Mouse (Mus musculus) liver, postnatal 0 days (tissue): ENCODE measurements around the gene Gde1. TPM values are rescaled to one million over a fixed set of nuclear protein-coding genes. Genes with fewer than 3 reads are reported as not detected.
A peak's percentile ranks its signal among the peaks of the same experiment; 100 is the strongest.

Experiments used
- ATAC-seq: fragments of 200-750 bp; cut with Nextera tagmentation; 2 replicates; pipeline ENCODE4 v1.8.0; 2017; ENCODE audit warnings: mild to moderate bottlenecking, moderate library complexity
- DNase-seq: peaks from one replicate; pipeline ENCODE4 v3.0.0-alpha.2; 2016
- H3K27ac ChIP-seq: fragments of 300-500 bp; sonication (generic); 2 replicates; pipeline ENCODE4 v1.5.1; 2014; ENCODE audit warnings: antibody characterized with exemption, moderate library complexity, mild to moderate bottlenecking, low read depth
- H3K27me3 ChIP-seq: fragments of 300-500 bp; sonication (generic); 2 replicates; pipeline ENCODE4 v1.6.1; 2014; ENCODE audit warnings: low read length, control low read depth, mixed read lengths; ENCODE audit not compliant: insufficient read depth
- H3K36me3 ChIP-seq: fragments of 300-500 bp; sonication (generic); replicated peaks from 2 replicates; pipeline ENCODE4 v1.6.1; 2014; ENCODE audit warnings: mild to moderate bottlenecking, control low read depth, low read length, moderate library complexity, mixed read lengths; ENCODE audit not compliant: insufficient read depth
- H3K4me1 ChIP-seq: fragments of 300-500 bp; sonication (generic); 2 replicates; pipeline ENCODE4 v1.6.1; 2014; ENCODE audit warnings: antibody characterized with exemption, mild to moderate bottlenecking, control low read depth; ENCODE audit not compliant: insufficient read depth
- H3K4me2 ChIP-seq: fragments of 300-500 bp; sonication (generic); 2 replicates; pipeline ENCODE4 v1.6.1; 2014; ENCODE audit warnings: low read depth, mild to moderate bottlenecking, low read length, moderate library complexity, mixed read lengths
- H3K4me3 ChIP-seq: fragments of 300-500 bp; sonication (generic); 2 replicates; pipeline ENCODE4 v1.5.1; 2014; ENCODE audit warnings: low read depth, low read length
- H3K9ac ChIP-seq: fragments of 300-500 bp; sonication (generic); replicated peaks from 2 replicates; pipeline ENCODE4 v1.6.1; 2014; ENCODE audit warnings: mild to moderate bottlenecking, moderate library complexity
- H3K9me3 ChIP-seq: fragments of 300-500 bp; sonication (generic); 2 replicates; pipeline ENCODE4 v1.6.1; 2016; ENCODE audit warnings: mild to moderate bottlenecking, control low read depth, low read length, mixed read lengths
- CTCF ChIP-seq: sonication (generic); IDR thresholded peaks from 2 replicates; pipeline ENCODE4 v1.5.1; 2016; ENCODE audit warnings: antibody characterized with exemption, low read depth
- EP300 ChIP-seq: IDR thresholded peaks from 2 replicates; pipeline ENCODE4 v1.6.1; 2016; ENCODE audit warnings: antibody characterized with exemption, low read depth, mild to moderate bottlenecking
- WGBS: fragments of 180-500 bp; shearing (Covaris S2); extraction: QIAGEN DNeasy Blood & Tissue Kit; methylation state at CpG from one replicate; pipeline ENCODE4 v1.1.7; 2014; ENCODE audit not compliant: insufficient replicate concordance; 5-methylcytosine and 5-hydroxymethylcytosine counted together
- polyA plus RNA-seq: library from polyadenylated mRNA; unstranded; fragments of >200 nt; fragmentation: Nextera tagmentation; extraction: Ambion mirVana; gene quantifications from 2 replicates; pipeline ENCODE4 v1.2.1, GENCODE M21; 2015

Gde1 gene
- polyA plus RNA-seq: 40.1 and 43.1 TPM in 2 replicates

DNA sequence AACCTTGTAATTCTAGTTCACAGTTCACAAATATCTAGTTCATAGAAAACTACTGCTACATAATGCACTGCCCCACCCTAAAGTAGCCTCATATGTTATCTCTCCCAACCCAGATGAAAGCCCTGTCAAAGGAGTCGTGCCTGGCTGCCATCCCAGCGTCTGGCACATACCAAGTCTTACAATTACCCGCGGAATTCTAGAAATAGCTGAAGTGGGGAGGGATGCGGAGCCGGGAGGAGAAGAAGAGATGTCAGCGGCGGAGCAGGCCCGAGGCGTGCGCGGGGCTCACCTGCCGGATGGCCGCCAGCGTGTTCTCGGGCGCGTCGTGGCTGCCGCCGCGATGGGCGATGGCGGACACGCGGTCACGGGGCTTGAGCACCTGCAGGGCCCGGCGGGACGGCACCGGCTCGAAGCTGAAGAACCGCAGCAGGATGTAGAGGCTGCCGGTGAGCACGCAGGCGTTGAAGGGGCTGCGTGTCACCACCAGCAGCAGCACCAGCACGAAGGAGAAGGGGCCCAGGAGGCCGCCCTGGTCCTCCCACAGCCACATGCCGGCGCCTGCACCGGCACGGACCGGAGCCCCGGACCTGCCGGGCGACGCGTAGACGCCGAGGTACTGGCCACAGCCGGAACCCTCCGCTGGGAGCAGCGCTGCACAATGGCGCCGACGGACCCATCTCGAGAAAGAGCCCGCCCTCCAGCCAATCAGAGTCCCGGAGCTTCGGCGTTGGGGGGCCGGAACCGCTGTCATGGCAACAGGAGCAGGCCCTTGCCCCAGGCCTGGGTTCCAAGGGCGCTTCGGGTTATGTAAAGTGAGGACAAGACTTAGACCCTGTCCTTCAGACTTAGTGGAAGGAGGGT is at the start of gene Gde1:
Gene Gde1, minus strand, starts transcription at position 678 of the 861 bp plus-strand sequence.
- Histone ChIP-seq H3K4me3 (peak within 1 kb of the TSS; percentile 95), H3K9ac (peak within 1 kb of the TSS; percentile 93), H3K27ac (peak within 1 kb of the TSS; percentile 95), H3K36me3 (peaks cover 4% of the 10 kb centered on the region; the same call in 1 of the 2 replicates), H3K4me1 (peaks cover 33% of the 10 kb centered on the region), H3K4me2 (peak within 1 kb of the TSS; percentile 93), H3K9me3 (no peaks in the 10 kb centered on the region), H3K27me3 (no peaks in the 10 kb centered on the region)
- under 1% methylated on average over 66 of the region's 66 CpGs for WGBS
- ATAC-seq: peak; percentile 82
- TF ChIP-seq EP300: no peak
- TF ChIP-seq CTCF: no peak
- DNase-seq: peak; percentile 91

GRCm38 (mm10) chr7:118751625-118752024 is 46.0 kb upstream of the Gde1 start:
- no peak overlapping the region for H3K9ac ChIP-seq
- WGBS: 63% methylated on average over 7 of the region's 7 CpGs
- no peaks in the 10 kb centered on the region for H3K9me3 ChIP-seq
- DNase-seq (no peak), ATAC-seq (peak; percentile 43; the same call in 1 of the 2 replicates)
- peak overlapping the region; percentile 8; the same call in 1 of the 2 replicates for H3K27ac ChIP-seq
- H3K36me3 ChIP-seq: peaks cover 69% of the 10 kb centered on the region
- H3K27me3 ChIP-seq: no peaks in the 10 kb centered on the region
- peaks cover 3% of the 10 kb centered on the region; the same call in 1 of the 2 replicates for H3K4me1 ChIP-seq
- peak; percentile 42 for TF ChIP-seq CTCF
- 0 out of 2 replicates have a peak, but pooled peaks have one; percentile 26 for TF ChIP-seq EP300
- H3K4me3 ChIP-seq: no peak overlapping the region
- H3K4me2 ChIP-seq: no peak overlapping the region

DNA sequence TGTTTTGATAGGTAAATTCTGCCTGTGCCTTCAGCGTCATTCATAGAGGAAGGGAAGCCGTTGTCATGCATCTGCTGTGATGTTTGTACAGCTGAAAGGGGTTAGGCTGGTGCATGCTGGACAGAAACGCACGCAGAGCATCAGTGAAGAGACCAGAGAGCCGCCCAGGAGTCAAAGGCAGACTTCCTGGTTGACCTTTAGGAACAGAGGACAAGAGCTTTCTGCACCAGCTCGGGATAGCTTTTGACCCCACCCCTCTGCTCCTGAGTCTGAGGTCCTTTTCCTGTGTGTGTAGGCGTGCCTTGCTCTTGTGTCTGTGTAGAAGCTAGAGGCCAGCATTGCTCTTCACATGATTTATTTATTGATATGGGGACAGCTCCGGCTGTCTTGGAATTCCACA is 44.1 kb upstream of the Gde1 start:
- Histone ChIP-seq H3K4me3 (no peak overlapping the region), H3K9ac (no peak overlapping the region), H3K36me3 (peaks cover 72% of the 10 kb centered on the region), H3K4me2 (no peak overlapping the region), H3K27ac (no peak overlapping the region), H3K4me1 (peaks cover 3% of the 10 kb centered on the region; the same call in 1 of the 2 replicates), H3K27me3 (no peaks in the 10 kb centered on the region), H3K9me3 (no peaks in the 10 kb centered on the region)
- TF ChIP-seq EP300 (no peak), CTCF (no peak)
- DNase-seq (no peak), ATAC-seq (no peak)
- 84% methylated on average over 8 of the region's 8 CpGs for WGBS

DNA sequence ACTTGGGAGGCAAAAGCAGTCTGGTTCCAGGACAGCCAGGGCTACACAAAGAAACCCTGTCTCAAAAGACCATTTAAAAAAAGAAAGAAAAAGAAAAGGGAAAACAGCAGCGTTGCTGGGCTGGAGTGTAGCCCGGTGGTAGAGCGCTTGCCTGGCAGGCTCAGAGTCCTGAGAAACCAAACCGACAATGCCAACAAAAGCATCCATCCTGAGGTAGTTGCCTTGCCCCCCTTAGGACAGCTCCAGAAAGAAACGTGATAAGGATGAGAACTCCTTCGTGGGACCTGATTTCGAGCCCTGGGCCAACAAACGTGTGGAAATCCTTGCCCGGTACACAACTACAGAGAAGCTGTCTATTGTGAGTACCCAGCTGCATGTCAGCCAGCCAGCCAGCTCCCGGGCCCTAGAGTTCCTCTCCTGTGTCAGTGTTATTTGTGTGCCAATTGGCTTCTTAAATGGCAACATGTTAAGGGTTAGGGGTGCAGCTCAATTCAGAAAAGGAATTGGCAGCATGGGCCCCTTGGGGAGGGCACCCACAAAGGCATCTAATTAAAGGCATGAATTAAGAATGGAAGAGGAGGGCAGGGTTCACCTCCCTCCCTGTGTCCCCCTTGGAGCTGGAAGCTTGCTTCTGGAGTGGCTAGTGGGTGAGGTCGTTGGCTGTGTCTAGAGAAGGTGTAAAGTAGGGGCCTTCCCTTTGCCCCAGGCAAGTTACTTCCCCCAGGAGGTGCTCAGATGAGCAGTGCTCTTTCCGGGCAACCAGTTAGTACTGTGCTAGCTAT is 42.5 kb upstream of the Gde1 start:
- 90% methylated on average over 12 of the region's 12 CpGs for WGBS
- ATAC-seq: no peak
- no peak overlapping the region for H3K4me2 ChIP-seq

DNA sequence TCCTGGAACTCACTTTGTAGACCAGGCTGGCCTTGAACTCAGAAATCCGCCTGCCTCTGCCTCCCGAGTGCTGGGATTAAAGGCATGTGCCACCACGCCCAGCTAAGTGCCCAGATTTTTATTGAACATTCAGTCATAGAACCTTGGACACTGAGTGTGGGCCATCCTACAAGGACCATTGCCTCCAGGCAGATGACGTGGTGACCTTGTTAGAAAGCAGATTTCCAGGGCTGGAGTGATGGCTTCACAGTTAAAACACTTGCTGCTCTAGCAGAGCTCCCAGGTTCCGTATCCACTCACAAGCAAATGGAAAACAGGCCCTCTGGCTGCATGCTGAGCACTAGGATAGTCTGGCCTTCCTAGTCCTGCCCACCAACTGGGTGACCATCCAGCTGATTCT is 39.2 kb upstream of the Gde1 start:
- Histone ChIP-seq H3K36me3 (peaks cover 44% of the 10 kb centered on the region), H3K4me1 (peaks cover 13% of the 10 kb centered on the region), H3K27me3 (no peaks in the 10 kb centered on the region), H3K27ac (no peak overlapping the region), H3K9ac (no peak overlapping the region), H3K4me2 (no peak overlapping the region), H3K9me3 (no peaks in the 10 kb centered on the region), H3K4me3 (no peak overlapping the region)
- whole genome bisulfite sequencing: 81% methylated on average over 5 of the region's 5 CpGs
- ATAC-seq (no peak), DNase-seq (no peak)
- TF ChIP-seq EP300: no peak
- no peak for TF ChIP-seq CTCF

More for the DNA sequence above, 42.5 kb upstream of the Gde1 start:
- H3K9me3 ChIP-seq: no peaks in the 10 kb centered on the region
- no peak for DNase-seq
- H3K4me1 ChIP-seq: peaks cover 3% of the 10 kb centered on the region; the same call in 1 of the 2 replicates
- no peak for TF ChIP-seq CTCF
- no peak for TF ChIP-seq EP300
- H3K9ac ChIP-seq: no peak overlapping the region
- no peaks in the 10 kb centered on the region for H3K27me3 ChIP-seq
- H3K4me3 ChIP-seq: no peak overlapping the region
- H3K36me3 ChIP-seq: peaks cover 67% of the 10 kb centered on the region
- H3K27ac ChIP-seq: no peak overlapping the region

GRCm38 (mm10) chr7:118742278-118742677 is 36.7 kb upstream of the Gde1 start:
- Histone ChIP-seq H3K9me3 (no peaks in the 10 kb centered on the region), H3K4me3 (no peak overlapping the region), H3K36me3 (peaks cover 25% of the 10 kb centered on the region), H3K27ac (no peak overlapping the region), H3K27me3 (no peaks in the 10 kb centered on the region), H3K4me2 (no peak overlapping the region), H3K9ac (no peak overlapping the region), H3K4me1 (peaks cover 13% of the 10 kb centered on the region)
- no peak for DNase-seq
- 68% methylated on average over 6 of the region's 6 CpGs for WGBS
- ATAC-seq: no peak
- TF ChIP-seq EP300: no peak
- TF ChIP-seq CTCF: no peak
